Mouse (Mus musculus) stomach, embryonic 16.5 days (tissue): ENCODE data around the gene Fgfr1op2. TPM values are rescaled to one million over a fixed set of nuclear protein-coding genes. Genes with fewer than 3 reads are reported as not detected.

Experiments
- ATAC-seq: fragments of 200-750 bp; cut with Nextera tagmentation; 2 replicates; pipeline ENCODE4 v1.8.0; 2017; ENCODE audit warnings: moderate number of reproducible peaks, moderate TSS enrichment; ENCODE audit not compliant: insufficient read depth, low FRiP score
- H3K27ac ChIP-seq: fragments of 300-500 bp; sonication (generic); 2 replicates; pipeline ENCODE4 v1.5.1; 2014; ENCODE audit warnings: low read length
- H3K27me3 ChIP-seq: fragments of 300-500 bp; sonication (generic); 2 replicates; pipeline ENCODE4 v1.6.1; 2014; ENCODE audit warnings: low read length, control low read depth, mixed read lengths; ENCODE audit not compliant: control insufficient read depth, insufficient read depth
- H3K36me3 ChIP-seq: fragments of 300-500 bp; sonication (generic); 2 replicates; pipeline ENCODE4 v1.6.1; 2014; ENCODE audit warnings: low read length; ENCODE audit not compliant: control insufficient read depth, insufficient read depth
- H3K4me1 ChIP-seq: fragments of 300-500 bp; sonication (generic); 2 replicates; pipeline ENCODE4 v1.6.1; 2014; ENCODE audit warnings: low read length, control low read depth, mixed read lengths; ENCODE audit not compliant: control insufficient read depth, insufficient read depth
- H3K4me2 ChIP-seq: fragments of 300-500 bp; sonication (generic); 2 replicates; pipeline ENCODE4 v1.6.1; 2014; ENCODE audit warnings: low read depth, low read length, mixed read lengths
- H3K4me3 ChIP-seq: fragments of 300-500 bp; sonication (generic); replicated peaks from 2 replicates; pipeline ENCODE4 v1.5.1; 2014; ENCODE audit warnings: mild to moderate bottlenecking, low read length
- H3K9ac ChIP-seq: fragments of 300-500 bp; sonication (generic); 2 replicates; pipeline ENCODE4 v1.6.1; 2014; ENCODE audit warnings: low read length
- H3K9me3 ChIP-seq: fragments of 300-500 bp; sonication (generic); replicated peaks from 2 replicates; pipeline ENCODE4 v1.6.1; 2016; ENCODE audit warnings: low read length, control low read depth; ENCODE audit not compliant: control insufficient read depth
- WGBS: fragments of 180-500 bp; shearing (Covaris S2); extraction: QIAGEN DNeasy Blood & Tissue Kit; methylation state at CpG from one replicate; pipeline ENCODE4 v1.1.7; 2014; 5-methylcytosine and 5-hydroxymethylcytosine counted together
- polyA plus RNA-seq: library from polyadenylated mRNA; unstranded; fragments of >200 nt; fragmentation: Nextera tagmentation; extraction: Ambion mirVana; gene quantifications from 2 replicates; pipeline ENCODE4 v1.2.1, GENCODE M21; 2015

Gene Fgfr1op2
- polyA plus RNA-seq, 1 experiment from 2014 or later = 98.8 TPM

DNA sequence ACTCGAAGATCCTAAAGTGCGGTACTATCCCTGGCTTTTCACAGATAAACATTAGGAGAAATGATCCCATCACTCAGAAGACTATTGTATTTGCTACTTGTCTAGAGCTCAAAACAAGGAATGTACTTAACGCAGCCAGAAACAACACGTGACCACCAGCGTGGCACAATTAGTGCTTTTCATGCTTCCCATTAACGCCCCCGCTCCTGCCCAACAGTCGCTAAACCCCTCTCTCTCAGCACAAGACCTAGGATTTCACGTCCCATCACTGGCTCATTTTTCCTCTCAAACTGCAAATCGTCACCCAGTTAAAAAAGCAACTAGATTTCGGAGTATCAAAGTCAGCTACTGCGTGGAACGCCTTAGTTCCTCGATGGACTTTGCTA is 56.6 kb downstream of the Fgfr1op2 start:
- H3K27ac ChIP-seq = peak overlapping the region; percentile 80
- peaks cover 6% of the 10 kb centered on the region; the same call in 1 of the 2 replicates for H3K4me1 ChIP-seq
- H3K36me3 ChIP-seq = no peaks in the 10 kb centered on the region
- ATAC-seq = no peak
- peak overlapping the region; percentile 81 for H3K4me3 ChIP-seq
- peak overlapping the region; percentile 87 for H3K9ac ChIP-seq
- H3K9me3 ChIP-seq = no peaks in the 10 kb centered on the region
- peak overlapping the region; percentile 83 for H3K4me2 ChIP-seq
- no peaks in the 10 kb centered on the region for H3K27me3 ChIP-seq
- WGBS = 11% methylated on average over 14 of the region's 14 CpGs

DNA sequence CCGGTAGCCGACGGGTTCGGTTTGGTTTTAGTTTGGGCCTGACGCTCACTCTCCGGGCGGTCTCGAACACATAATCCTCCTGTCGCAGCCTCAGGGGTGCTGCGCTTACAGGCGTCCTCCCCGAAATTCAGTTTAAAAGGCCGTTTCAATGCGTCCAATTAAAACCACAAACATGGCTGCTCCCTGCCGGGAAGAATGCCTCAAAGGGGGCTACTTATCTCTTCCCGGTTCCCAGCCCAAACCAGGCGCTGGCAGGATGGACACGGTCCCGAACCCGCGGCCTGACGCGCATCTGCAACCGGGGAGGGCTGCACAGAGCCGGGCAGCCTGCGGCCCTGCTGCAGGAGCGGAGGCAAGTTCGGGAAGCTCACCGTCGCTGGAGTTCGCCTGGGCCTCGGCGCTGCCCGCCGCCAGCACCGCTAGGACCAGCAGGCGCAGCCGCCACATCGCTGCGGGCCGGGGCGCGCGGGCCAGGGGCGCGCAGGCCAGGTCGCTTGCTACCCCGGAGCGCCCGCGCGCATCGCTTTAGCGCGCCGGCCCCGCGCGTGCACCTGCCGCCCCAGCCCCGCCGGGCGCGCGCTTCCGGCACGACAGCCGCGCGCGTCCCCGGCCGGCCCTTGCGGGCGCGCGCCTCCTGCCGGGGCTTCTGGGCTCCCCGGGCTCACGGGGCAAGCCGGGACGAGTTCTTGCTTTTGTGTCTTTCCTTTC is 57.2 kb downstream of the Fgfr1op2 start:
- H3K4me2 ChIP-seq = peak overlapping the region; percentile 83
- peak overlapping the region; percentile 87 for H3K9ac ChIP-seq
- H3K27me3 ChIP-seq = no peaks in the 10 kb centered on the region
- H3K4me1 ChIP-seq = peaks cover 6% of the 10 kb centered on the region; the same call in 1 of the 2 replicates
- H3K4me3 ChIP-seq = peak overlapping the region; percentile 81
- H3K36me3 ChIP-seq = no peaks in the 10 kb centered on the region
- peak overlapping the region; percentile 80 for H3K27ac ChIP-seq
- under 1% methylated on average over 82 of the region's 82 CpGs for WGBS
- peak; percentile 94 for ATAC-seq
- H3K9me3 ChIP-seq = no peaks in the 10 kb centered on the region

DNA sequence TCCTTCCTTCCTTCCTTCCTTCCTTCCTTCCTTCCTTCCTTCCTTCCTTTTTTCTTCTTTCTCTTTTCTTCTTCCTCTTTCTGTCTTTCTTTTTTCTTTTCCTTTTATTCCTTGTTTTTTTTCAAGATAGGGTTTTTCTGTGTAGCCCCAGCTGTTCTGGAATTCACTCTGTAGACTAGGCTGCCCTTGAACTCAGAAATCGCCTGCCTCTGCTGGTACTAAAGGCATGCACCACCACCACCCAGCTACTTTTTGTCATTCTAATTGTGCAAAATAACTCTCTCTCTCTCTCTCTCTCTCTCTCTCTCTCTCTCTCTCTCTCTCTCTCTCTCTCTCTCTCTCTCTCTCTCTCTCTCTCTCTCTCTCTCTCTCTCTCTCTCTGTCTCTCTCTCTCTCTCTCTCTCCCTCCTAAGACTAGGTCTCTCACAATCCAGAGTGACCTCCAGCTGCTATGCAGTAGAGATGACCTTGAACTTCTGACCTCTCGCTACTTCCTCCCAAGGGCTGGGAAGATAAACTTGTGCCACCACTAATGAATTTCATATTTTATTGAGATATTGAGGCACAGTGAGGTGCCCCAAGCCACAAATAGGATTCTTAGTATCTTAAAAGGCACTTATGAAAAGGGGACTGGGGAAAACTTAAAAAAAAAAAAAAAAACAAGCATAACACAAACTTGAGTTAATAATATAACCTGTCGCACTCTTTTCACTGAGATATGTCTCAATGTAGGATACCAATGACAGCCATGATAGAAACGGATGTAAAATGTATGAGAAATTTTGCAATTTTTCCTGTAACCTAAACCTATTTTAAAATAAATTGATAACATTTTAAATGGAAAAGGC is 58.0 kb downstream of the Fgfr1op2 start:
- H3K36me3 ChIP-seq = no peaks in the 10 kb centered on the region
- peak overlapping the region; percentile 81 for H3K4me3 ChIP-seq
- peaks cover 4% of the 10 kb centered on the region; the same call in 1 of the 2 replicates for H3K4me1 ChIP-seq
- no peak for ATAC-seq
- WGBS = 60% methylated on average over 4 of the region's 4 CpGs
- no peak overlapping the region for H3K27ac ChIP-seq
- no peaks in the 10 kb centered on the region for H3K27me3 ChIP-seq
- H3K9me3 ChIP-seq = no peaks in the 10 kb centered on the region
- no peak overlapping the region for H3K9ac ChIP-seq
- peak overlapping the region; percentile 83 for H3K4me2 ChIP-seq

DNA sequence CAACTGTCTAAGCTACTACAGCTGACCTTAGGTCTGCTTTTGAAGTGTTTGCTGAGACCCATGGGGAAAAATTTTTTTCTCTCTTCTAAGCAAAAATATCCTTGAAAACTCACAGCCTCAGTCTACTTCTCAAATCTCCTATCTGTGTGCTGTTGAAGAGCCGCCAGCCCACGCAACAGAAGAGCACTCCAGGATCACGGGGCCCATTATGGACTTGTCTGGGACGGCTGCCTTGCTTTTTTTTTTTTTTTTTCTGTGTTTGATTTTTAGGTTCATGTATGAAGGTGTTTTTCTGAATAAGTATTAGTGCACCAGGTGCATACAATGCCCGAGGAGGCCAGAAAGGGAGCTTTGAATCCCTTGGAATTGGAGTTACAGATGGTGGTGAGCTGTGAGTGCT is 59.5 kb downstream of the Fgfr1op2 start:
- no peak for ATAC-seq
- no peaks in the 10 kb centered on the region for H3K36me3 ChIP-seq
- no peak overlapping the region for H3K27ac ChIP-seq
- H3K9ac ChIP-seq = no peak overlapping the region
- H3K4me1 ChIP-seq = peaks cover 4% of the 10 kb centered on the region; the same call in 1 of the 2 replicates
- no peaks in the 10 kb centered on the region for H3K9me3 ChIP-seq
- H3K4me2 ChIP-seq = no peak overlapping the region
- WGBS = 86% methylated on average over 5 of the region's 5 CpGs
- H3K4me3 ChIP-seq = no peak overlapping the region
- H3K27me3 ChIP-seq = 0 out of 2 replicates have a peak, but pooled peaks cover 3% of the 10 kb centered on the region

- Histone ChIP-seq H3K4me2 (no peak overlapping the region), H3K27ac (no peak overlapping the region), H3K36me3 (no peaks in the 10 kb centered on the region), H3K4me1 (peaks cover 8% of the 10 kb centered on the region), H3K9me3 (no peaks in the 10 kb centered on the region), H3K9ac (no peak overlapping the region), H3K4me3 (no peak overlapping the region), H3K27me3 (0 out of 2 replicates have a peak, but pooled peaks cover 6% of the 10 kb centered on the region)
- 80% methylated on average over 7 of the region's 7 CpGs for WGBS
- no peak for ATAC-seq
Observed at GRCm38 (mm10) chr6:146640068-146640965, 63.3 kb downstream of the Fgfr1op2 start.

- Histone ChIP-seq H3K27me3 (0 out of 2 replicates have a peak, but pooled peaks cover 6% of the 10 kb centered on the region), H3K9me3 (no peaks in the 10 kb centered on the region), H3K4me2 (no peak overlapping the region), H3K4me1 (peaks cover 8% of the 10 kb centered on the region), H3K4me3 (no peak overlapping the region), H3K9ac (no peak overlapping the region), H3K36me3 (no peaks in the 10 kb centered on the region), H3K27ac (no peak overlapping the region)
- 80% methylated on average over 6 of the region's 6 CpGs for WGBS
- no peak for ATAC-seq
Observed at GRCm38 (mm10) chr6:146640991-146641390, 64.0 kb downstream of the Fgfr1op2 start.

DNA sequence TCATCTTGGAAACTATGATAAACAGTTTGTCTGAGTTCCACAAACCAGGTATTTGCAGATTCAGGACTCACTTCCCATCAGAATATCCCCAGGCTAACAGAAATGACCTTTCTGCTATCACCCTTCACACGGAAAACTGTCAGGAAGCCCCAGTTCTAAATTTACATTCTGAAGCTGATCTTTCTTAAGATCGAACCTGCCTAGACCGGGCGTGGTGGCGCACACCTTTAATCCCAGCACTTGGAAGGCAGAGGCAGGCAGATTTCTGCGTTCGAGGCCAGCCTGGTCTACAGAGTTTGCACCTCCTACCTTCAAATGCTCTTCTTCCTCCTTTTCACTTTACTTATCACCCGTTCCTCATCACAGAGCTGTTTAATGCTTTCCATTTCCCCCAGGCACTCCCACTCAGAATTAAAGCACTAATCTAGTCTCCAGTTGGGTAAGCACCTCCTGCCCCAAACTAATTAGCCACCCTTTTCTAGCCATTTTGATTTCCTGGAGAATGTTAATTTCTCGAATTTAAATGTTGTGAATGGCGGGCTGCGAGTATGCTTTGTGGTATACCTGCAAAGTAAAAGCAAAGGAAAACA is 64.7 kb downstream of the Fgfr1op2 start:
- no peak for ATAC-seq
- H3K4me3 ChIP-seq = peak overlapping the region; percentile 83
- no peak overlapping the region for H3K27ac ChIP-seq
- no peaks in the 10 kb centered on the region for H3K9me3 ChIP-seq
- 64% methylated on average over 11 of the region's 11 CpGs for WGBS
- peak overlapping the region; percentile 66 for H3K4me2 ChIP-seq
- H3K4me1 ChIP-seq = peaks cover 8% of the 10 kb centered on the region
- 0 out of 2 replicates have a peak, but pooled peaks cover 6% of the 10 kb centered on the region for H3K27me3 ChIP-seq
- H3K36me3 ChIP-seq = no peaks in the 10 kb centered on the region
- peak overlapping the region; percentile 71; the same call in 1 of the 2 replicates for H3K9ac ChIP-seq
